Mouse (Mus musculus) olfactory bulb, adult 2 months (tissue): ENCODE measurements around the gene Gpr62. TPM values are rescaled to one million over a fixed set of nuclear protein-coding genes. Genes with fewer than 3 reads are reported as not detected.

Source experiments
- H3K27ac ChIP-seq: fragments of 200-500 bp; 2 replicates; pipeline ENCODE4 v1.5.1; 2012; ENCODE audit warnings: low read depth, low read length; ENCODE audit not compliant: insufficient read depth
- H3K4me1 ChIP-seq: fragments of 200-500 bp; 2 replicates; pipeline ENCODE4 v1.6.1; 2012; ENCODE audit warnings: low read length; ENCODE audit not compliant: control insufficient read depth, insufficient read depth
- H3K4me3 ChIP-seq: fragments of 200-500 bp; 2 replicates; pipeline ENCODE4 v1.5.1; 2012; ENCODE audit warnings: mild to moderate bottlenecking, low read depth, low read length, moderate library complexity; ENCODE audit not compliant: insufficient read depth
- CTCF ChIP-seq: fragments of 200-500 bp; IDR thresholded peaks from 2 replicates; pipeline ENCODE4 v1.5.1; 2012; ENCODE audit warnings: low read depth, mild to moderate bottlenecking, low read length, moderate library complexity; ENCODE audit not compliant: insufficient read depth
- POLR2A ChIP-seq: fragments of 200-500 bp; IDR thresholded peaks from 2 replicates; pipeline ENCODE4 v1.6.1; 2012; ENCODE audit warnings: mild to moderate bottlenecking, low read depth, low read length, moderate library complexity; ENCODE audit not compliant: insufficient read depth
- WGBS: fragments of 180-500 bp; shearing (Covaris S2); methylation state at CpG from one replicate; pipeline ENCODE4 v1.1.7; 2018; 5-methylcytosine and 5-hydroxymethylcytosine counted together
- polyA plus RNA-seq: library from polyadenylated mRNA; stranded (reverse); fragments of >200 nt; gene quantifications from 2 replicates; pipeline ENCODE4 v1.2.4, GENCODE M21; 2012; ENCODE audit warnings: low replicate concordance; ENCODE audit not compliant: missing spikeins, insufficient read depth, insufficient read length

The Gpr62 gene
- polyA plus RNA-seq, 1 experiment = not detected

DNA sequence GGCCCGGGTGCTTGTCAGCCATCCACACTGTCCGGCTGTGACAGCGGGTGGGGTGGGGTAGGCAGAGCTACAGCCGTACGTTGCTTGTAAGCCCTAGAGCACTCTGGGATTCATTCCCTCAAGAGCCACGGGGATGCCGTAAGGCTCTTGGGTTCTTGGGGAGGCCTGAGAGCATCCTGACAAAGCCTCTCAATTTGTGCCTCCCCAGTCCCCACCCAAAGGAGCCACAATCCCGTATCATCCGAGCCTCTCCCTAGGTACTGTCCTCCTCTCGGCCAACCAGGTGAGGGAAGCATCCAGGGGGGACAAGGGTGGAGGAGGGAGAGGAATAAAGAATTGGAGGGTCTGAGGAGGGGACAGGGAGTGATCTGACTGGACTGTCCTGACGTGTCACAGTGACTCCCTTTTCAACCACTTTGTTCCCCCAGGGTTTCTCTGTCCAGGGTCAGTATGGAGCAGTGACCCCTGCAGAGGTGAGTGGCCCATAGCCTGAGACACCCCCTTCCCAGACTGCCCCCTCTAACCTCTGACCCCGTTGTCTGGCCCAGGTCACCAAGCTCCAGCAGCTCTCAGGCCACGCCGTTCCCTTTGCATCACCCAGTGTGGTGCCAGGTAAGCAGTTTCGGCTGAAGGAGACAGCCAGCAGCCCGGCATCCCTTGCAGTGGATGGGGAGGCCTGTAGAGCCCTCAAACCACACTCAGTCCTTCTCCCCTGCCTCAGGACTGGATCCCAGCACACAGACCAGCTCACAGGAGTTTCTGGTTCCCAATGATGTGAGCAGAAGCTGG, 3.9 kb downstream of the Gpr62 start:
- TF ChIP-seq CTCF (no peak), POLR2A (no peak)
- H3K4me1 ChIP-seq = peaks cover 30% of the 10 kb centered on the region
- 86% methylated on average over 16 of the region's 16 CpGs for WGBS
- no peak overlapping the region for H3K4me3 ChIP-seq
- H3K27ac ChIP-seq = no peak overlapping the region

DNA sequence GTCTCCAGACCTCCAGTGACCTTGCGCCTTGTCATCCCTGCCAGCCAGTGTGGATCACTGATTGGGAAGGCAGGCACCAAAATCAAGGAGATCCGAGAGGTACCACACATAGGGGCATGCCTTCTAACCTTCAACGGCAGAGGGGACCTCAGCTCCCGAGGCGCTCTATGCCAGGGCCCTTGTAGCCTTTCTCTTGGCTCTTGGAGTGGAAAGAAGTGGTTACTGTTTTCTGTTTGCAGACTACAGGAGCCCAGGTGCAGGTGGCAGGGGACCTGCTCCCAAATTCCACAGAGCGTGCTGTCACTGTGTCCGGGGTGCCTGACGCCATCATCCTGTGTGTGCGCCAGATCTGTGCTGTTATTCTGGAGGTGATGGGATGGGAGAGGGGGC, 4.7 kb downstream of the Gpr62 start:
- 91% methylated on average over 9 of the region's 9 CpGs for WGBS
- Histone ChIP-seq H3K4me1 (peaks cover 34% of the 10 kb centered on the region), H3K4me3 (no peak overlapping the region), H3K27ac (no peak overlapping the region)
- no peak for TF ChIP-seq POLR2A
- no peak for TF ChIP-seq CTCF

DNA sequence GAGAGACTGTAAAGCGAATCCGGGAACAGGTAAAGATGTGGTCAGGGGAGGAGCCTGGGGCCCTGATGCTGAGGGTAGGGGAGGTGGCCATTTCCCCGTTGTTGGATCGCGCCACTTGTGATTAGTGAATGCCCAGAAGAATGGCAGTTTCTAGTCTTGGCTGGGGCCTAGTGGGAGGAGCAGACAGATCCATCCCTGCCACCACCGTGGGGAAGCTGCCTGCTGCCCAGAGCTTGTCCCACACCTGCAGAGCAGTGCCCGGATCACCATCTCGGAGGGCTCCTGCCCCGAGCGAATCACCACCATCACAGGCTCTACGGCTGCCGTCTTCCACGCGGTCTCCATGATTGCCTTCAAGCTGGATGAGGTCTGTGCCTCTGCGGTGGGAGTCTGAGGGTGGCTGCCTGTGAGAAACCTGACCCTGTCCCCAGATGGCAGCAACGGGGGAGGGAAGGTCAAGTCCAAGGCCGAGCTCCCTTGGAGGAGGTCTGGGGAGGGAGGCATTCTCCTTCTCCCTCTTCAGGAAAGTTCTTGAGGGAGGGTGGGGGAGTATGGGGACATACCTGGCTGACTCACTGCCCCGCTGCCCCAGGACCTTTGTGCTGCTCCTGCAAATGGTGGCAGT, 5.2 kb downstream of the Gpr62 start:
- no peak overlapping the region for H3K27ac ChIP-seq
- TF ChIP-seq POLR2A = no peak
- TF ChIP-seq CTCF = no peak
- H3K4me1 ChIP-seq = peaks cover 29% of the 10 kb centered on the region
- 79% methylated on average over 18 of the region's 18 CpGs for WGBS
- no peak overlapping the region for H3K4me3 ChIP-seq

DNA sequence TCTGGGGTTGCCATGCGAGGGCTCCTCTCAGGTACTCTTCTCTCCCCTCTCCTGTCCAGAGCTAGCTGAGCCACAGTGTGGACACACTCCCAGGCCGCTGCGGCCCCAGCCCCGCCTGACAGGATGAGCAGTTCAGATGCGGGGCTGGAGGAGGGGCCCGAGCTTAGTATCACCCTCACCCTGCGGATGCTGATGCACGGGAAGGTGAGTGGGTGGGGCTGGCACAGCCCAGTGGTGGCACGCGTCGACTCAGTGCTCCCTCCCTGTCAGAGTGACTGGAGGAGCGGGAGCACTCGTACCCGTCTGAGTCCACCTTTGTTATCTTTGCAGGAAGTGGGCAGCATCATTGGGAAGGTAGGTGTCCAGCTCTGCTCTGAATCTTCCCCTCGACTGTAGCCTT, 5.8 kb downstream of the Gpr62 start:
- Histone ChIP-seq H3K27ac (no peak overlapping the region), H3K4me1 (peaks cover 32% of the 10 kb centered on the region), H3K4me3 (no peak overlapping the region)
- WGBS = 74% methylated on average over 15 of the region's 15 CpGs
- no peak for TF ChIP-seq CTCF
- no peak for TF ChIP-seq POLR2A

DNA sequence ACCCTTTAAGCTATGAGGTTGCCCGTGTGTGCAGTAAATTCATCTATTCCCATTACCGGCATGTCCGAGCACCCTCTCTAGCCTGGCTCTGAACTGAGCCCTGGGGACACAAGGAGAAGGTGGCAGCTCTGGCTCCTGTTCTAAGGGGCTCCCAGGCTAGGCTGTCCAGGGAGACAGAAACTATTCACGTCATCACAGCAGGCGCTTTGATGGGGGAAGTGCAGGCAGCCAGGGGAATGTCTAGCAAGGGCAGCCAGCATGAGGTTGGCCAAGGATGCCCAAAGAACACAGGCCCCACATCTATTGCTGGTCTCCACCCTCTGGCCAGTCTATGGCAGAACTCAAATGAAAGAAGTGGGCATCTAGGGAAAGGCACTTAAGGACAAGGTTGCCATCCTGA, 7.8 kb downstream of the Gpr62 start:
- Histone ChIP-seq H3K4me1 (peaks cover 41% of the 10 kb centered on the region), H3K27ac (no peak overlapping the region)
- TF ChIP-seq CTCF (no peak), POLR2A (no peak)

DNA sequence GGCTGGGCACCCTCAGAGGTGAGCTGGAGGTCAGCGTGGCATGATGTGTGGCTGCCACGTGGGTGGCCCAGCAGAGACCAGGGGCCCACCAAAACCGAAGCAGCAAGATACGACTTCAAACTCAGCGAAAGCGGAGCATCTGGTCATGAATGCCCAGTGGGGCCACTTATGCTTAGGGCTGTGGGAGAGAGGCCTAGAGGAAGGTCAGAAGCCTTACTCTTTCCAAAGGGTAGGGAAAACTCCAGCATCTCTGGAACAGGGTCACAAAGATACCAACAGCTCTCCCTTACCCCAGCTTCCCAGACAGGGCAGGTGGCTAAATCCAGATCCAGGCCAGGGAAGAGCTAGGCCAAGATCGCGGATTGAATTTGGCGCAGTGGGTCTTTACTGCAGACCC, 8.6 kb downstream of the Gpr62 start:
- WGBS = 74% methylated on average over 9 of the region's 9 CpGs
- TF ChIP-seq CTCF = no peak
- TF ChIP-seq POLR2A = no peak
- peaks cover 44% of the 10 kb centered on the region for H3K4me1 ChIP-seq
- no peak overlapping the region for H3K27ac ChIP-seq
- H3K4me3 ChIP-seq = no peak overlapping the region

More for the DNA sequence above, 7.8 kb downstream of the Gpr62 start:
- WGBS = 78% methylated on average over 5 of the region's 5 CpGs
- no peak overlapping the region for H3K4me3 ChIP-seq

DNA sequence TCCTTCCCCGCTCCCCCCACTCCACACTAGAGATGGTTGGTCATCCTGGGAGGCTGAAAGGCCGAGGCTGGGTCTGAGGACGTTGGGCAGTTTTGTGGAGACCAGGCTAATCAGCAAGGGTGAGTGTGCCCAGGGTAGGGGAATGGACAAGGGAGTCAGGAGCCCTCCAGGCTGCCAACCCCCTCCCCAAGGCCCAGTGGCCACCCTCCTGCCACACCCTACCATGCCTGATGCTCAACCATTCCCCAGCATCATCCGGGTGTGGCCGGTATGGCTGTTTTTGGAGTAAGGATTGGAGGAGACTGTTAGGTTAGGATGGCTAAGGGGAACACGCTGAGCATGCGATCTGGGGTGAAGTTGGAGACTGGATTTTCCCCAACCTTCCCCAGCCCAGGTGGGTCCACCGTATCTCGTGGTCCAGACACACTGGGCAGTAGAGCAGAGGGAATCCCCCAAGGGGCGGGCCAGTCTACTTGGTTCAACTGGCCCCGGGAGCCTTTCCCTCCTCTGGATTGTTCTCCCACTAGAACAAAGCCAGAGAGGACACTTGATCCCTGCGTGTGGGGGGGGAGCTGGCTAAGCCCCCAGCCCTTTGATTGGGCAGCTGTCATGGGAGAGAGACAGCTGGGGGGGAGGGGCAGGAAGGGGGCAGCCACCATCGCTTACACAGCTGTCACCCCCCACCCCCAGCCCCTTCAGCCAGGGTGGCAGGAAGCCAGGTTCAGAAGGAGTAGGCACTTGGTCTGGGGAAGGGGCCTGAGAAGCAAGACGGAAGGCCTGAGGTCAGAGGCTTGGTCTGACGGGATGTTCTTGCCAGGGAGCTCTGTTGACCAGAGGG, 9.2 kb downstream of the Gpr62 start:
- H3K4me3 ChIP-seq = no peak overlapping the region
- H3K4me1 ChIP-seq = peaks cover 44% of the 10 kb centered on the region
- WGBS = 45% methylated on average over 15 of the region's 15 CpGs
- TF ChIP-seq POLR2A (no peak), CTCF (no peak)
- no peak overlapping the region for H3K27ac ChIP-seq

DNA sequence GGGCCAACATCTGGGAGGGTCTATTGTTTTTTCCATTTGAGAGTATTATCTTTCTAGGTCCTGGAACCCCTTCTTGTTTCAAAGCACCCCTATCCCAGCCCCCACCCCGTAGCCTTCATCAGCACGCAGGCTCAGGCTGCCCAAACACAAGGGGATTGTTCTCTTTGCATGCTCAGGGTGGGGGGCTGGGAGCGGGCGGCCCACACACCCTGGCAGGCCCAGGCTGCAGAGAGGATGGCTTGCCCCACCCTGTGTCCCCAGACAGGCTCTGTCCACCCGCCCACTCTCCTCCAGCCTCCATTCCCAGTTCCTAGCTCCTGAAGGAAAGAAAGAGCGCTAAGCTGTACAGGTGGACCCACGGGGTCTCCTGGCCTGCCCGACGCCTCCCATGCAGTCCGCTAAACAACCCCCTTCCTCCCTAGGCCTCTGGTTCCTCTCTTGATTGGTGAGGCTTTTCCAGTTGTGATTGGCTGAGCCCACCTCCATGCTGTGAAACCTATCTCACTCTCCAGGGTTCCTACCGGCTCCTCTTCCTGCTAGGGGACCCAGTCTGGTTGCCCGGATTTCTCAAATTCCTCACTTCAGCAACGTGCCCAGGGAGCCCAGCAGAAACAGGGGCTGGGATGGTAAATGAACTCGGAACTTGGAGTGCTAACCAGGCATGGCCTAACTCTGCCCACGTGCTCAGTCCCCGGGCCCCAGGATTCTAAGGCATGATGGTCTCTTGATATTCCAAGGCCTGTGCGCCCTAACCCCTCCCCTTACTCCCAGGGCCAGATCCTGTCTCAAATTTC, 10.7 kb downstream of the Gpr62 start:
- WGBS = 34% methylated on average over 17 of the region's 17 CpGs
- Histone ChIP-seq H3K4me1 (peaks cover 40% of the 10 kb centered on the region), H3K27ac (no peak overlapping the region; the same call in 1 of the 2 replicates), H3K4me3 (peak overlapping the region; percentile 57)
- TF ChIP-seq CTCF = no peak
- TF ChIP-seq POLR2A = no peak
